Mouse (Mus musculus) olfactory bulb, adult 2 months (tissue): Measurements from ENCODE around the gene Bach2.

Experiments
- CTCF ChIP-seq: fragments of 200-500 bp; IDR thresholded peaks from 2 replicates; pipeline ENCODE4 v1.5.1; 2012; ENCODE audit warnings: low read depth, mild to moderate bottlenecking, low read length, moderate library complexity; ENCODE audit not compliant: insufficient read depth
- POLR2A ChIP-seq: fragments of 200-500 bp; IDR thresholded peaks from 2 replicates; pipeline ENCODE4 v1.6.1; 2012; ENCODE audit warnings: mild to moderate bottlenecking, low read depth, low read length, moderate library complexity; ENCODE audit not compliant: insufficient read depth

DNA sequence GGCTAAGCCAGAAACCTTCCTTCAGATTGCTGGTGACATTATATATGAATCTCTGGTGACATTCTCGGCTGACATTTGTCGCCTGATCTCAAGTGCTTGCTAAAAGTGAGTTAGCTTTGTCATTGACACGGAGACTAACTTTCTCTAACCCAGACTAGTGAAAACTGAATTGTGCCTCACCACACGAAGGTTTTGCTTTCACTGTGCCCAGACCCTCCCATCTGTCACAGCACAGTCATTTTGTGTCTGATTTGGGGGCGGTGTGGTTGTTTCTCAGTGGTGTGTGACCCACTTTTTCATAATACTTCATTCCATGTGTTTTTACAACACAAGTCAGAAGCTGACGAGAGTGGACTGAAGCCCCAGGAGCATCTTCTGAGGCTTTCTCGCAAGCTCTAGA is 185.8 kb downstream of the Bach2 start:
- TF ChIP-seq CTCF: no peak
- TF ChIP-seq POLR2A: no peak
